Mouse (Mus musculus) megakaryocyte-erythroid progenitor cell, adult 5-6 weeks (primary cell): Measurements from ENCODE around the gene Plekhg3. TPM values are rescaled to one million over a fixed set of nuclear protein-coding genes. Genes with fewer than 3 reads are reported as not detected.

Experiments used
- ATAC-seq: replicated peaks from 2 replicates; pipeline ENCODE4 v1.8.0; 2016; ENCODE audit warnings: mild to moderate bottlenecking, inconsistent platforms; ENCODE audit not compliant: severe bottlenecking, poor library complexity, low FRiP score, low TSS enrichment
- total RNA-seq, 2 experiments: library from RNA; stranded (forward) in 1 of 2; stranded (reverse) in 1 of 2; fragments of 200-1000, 215-1000 nt in 1 of 2; fragments of >200 nt in 1 of 2; fragmentation: Nextera tagmentation in 1 of 2; gene quantifications; 2 replicates each; pipeline ENCODE4 v1.2.3; 2014 to 2017

The Plekhg3 gene
- total RNA-seq, 2 experiments from 2014 or later: 0.38 to 2.4 TPM

DNA sequence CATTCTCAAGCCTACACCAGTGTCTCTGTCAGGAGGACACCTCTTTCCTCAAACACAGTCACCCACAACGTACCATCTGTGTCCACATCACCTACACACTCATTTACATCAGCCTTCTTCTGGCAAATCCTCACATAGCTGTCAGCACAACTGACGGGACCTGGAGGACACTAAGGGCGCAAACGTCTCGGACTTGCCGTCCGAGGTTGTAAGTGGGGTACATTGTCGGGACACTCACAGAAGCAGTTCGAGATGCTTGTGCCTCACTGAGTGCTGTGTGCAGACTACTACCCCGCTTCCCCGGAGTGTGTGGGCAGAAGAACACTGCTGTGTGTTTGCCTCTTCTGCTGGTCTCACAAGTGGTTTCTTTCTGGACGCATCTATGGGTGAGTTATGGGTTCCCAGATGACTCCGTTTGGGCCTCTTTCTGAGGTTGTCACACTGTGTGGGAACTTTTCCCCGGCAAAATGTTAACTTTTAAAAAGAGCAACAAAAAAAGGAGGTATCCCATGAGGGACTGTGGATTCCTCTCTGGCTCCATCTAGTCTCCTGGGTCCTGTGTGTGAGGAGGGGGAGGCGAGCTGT, 15.2 kb downstream of the Plekhg3 start:
- no peak for ATAC-seq

DNA sequence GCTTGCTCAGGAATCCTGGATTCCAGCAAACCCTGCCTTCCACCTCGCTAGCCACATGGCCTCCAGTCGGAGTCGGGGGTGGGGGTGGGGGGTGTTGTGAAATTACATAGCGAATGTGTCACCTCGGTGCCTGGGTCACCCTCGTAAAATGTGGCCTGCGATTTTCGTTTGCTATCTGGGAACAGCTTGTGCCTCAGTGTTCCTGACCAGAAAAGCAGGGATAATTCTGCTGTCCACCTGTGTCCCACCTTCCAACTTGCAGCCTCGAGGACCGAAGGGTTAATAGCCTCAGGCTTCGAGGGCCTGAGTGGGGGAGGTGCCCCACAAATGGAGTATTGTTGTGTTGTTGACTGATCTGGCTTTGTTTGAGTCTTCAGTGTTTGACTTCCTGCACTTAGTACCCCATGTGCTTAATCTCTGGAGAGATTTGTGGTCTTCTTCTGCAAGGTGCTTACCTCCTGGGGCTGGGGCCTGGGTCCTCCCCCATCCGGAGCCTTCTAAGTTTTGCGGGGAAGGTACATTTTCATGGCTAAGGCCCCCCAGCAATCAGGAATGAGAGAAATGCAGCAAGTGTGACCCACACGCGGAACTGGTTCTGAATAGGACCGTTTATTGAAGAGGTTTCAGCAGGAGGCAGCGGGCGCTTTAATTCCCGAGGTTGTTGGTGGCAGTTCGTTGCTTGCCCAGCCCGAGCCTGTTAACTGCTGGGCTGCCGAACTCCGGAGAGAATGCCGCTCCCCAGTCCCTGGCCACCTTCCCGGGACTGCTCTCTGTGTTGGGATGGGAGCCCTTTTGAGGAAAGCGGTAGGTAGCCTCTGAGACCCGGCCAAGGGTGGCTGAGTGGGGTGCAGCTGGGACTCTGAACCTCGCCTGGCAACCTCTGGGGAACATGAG, 15.9 kb downstream of the Plekhg3 start:
- ATAC-seq: no peak

DNA sequence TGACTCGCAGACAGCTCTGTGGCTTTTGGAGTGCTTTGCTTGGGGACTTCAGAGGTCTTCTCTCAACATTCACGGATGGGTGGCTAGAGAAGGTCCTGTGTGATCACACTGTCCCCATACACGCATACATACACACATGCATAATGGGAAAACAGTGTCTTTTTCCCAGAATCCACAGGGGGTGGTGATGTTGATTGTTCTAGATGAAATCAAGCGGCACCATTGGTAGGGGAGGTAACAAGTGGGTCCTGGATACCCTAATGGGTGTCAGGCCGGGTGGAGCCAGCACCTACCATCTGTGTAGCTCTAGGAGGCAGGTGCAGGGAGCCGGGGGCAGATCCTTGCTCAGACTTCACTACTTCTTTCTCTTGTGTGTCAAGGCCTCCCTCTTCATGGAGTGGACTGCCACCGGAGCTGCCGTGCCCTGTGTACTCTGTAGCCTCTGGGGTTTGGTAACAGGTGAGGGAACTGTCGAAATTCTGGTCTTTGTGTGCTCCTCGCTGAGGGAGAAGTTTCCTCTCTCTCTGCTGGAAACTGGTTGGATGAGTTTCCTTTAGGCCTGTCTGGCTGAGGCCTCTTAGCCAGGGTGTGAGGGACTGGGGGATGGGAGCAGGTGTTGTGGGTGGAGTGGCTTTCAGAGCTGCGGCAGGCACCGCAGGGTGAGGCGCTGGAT, 16.9 kb downstream of the Plekhg3 start:
- ATAC-seq: no peak

DNA sequence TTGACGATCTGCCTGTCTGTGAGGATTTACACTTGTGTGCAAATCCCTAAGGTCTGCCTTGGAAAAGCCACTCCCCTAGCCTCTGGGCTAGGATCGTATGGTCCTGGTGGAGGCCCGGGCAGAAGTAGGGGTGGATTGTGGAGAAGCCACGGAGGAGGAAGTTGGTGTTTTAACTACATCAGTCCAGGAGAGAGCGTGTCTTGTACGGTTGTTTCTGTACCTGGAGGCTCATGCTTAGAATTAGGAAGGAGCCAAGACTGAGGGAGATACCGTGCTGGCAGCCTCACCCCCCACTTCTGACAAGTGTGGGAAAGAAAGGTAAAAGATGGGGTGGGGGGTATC, 17.4 kb downstream of the Plekhg3 start:
- ATAC-seq: no peak

DNA sequence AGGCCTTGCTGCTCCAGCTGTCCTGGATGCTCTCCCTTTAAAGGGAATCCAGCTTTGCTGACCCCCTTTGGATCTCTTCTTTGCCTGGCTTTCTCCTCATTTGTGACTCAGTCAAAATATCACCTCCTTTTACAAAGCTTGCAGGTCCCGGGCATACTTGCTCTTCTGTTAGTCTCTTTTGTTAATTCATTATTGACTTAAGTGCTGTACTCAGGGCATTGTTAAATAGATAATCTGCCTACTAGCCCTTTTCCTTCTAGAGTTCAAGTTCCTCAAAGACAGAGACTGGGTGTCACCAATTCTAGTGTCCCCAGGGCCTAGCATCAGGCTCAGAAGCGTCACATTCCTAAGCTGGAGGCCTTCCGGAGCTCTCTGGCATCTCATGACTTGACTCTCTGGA, 18.5 kb downstream of the Plekhg3 start:
- ATAC-seq: no peak

DNA sequence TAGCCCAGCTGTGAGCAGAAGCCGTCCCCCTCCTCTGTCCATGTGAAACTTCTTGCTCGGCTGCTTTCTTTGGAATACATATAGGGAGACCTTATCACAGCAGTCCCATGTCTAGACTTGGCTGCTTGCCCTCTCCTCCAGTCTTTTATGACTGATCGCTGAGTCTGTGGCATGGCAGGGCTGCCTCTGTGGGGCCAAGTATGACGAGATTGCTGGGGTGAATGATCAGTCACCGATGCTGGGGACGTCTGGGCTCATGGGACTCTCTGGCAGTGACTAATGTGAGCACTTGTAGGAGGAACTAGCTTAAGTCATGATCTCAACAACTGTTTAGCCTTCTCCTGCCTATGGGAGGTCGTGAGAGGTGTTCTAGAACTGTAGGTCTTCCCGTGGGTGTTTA, 21.6 kb downstream of the Plekhg3 start:
- ATAC-seq: 0 out of 2 replicates have a peak, but pooled peaks have one; percentile 23

DNA sequence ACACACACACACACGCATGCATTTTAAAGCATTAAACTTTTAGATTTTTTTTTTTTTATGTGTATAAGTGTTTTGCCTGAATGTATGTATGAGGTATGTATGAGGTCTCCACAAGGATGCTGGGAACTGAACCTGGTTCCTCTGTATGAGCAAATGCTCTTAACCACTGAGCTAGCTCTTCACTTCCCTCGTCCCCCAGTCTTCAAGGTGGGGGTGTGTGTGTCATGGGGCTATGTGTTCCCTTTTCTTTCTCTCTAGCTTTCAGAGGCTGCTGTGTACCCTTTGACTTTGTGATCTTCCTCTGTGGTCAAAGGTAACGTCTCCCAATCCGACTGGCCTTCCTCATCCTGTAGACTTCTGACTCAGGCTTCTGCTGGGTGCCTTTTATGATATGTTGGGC, 22.3 kb downstream of the Plekhg3 start:
- no peak for ATAC-seq

DNA sequence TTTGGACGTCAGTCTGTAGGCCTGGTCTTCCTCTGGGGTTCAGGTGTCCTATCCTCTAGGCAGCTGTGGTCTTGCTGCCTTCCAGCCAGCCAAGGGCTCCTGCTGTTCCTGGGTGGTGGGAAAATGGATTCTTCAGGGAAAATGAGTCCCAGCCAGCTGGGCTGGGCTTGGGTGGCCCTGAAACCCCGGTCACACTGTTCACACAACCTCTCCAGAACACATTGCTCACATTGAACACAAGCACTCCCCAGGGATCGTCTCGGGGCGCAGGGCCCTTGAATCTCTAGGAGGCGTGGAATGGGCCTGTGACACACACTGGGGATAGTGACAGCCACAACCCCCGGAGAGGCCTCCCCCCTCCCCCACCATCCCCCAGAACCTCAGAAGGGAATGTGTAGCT, 23.2 kb downstream of the Plekhg3 start:
- ATAC-seq: no peak

DNA sequence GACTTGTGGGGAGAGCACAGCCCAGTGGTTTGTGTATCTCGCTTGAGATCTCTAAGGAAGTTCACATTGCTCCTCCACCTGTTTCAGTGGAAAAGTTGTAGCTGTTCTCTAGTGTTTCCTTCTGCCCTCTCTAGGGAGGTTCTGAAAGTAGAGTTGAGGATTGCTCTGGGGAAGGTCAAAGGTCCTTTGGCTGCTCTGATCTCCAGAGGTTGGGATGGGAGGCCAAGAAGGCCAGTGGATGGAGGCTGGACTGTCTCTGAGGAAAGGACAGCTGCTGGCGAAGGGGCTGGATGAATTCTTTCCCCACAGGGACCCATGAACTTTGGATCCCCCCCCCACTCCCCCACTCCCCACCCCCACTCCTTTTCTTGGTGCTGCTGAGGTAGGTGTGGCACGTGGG, 23.7 kb downstream of the Plekhg3 start:
- no peak for ATAC-seq

DNA sequence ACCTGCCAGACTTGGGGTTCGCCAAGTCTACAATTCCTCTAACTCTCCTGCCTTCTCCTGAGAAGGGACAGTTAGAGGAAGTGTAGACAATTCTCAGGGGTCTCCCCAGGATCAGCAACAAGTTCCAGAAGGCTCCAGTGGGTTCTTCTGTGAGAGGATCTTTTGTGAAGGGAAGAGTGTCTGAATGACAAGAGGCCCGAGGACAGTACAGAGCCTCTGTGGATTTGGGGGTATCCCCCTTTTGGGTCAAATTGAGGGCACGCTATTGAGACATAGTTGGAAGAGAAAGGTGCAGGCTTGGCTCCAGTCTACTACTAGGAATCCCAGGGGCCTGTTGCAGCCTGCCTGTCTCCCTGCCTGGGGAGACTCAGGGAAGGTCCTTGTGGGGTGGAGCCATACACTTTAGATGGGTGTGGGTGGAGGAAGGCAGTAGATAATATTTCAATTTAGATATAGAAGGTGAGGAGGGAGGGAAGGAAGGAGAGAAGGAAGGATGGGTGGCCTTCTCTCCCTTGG, 24.2 kb downstream of the Plekhg3 start:
- no peak for ATAC-seq

DNA sequence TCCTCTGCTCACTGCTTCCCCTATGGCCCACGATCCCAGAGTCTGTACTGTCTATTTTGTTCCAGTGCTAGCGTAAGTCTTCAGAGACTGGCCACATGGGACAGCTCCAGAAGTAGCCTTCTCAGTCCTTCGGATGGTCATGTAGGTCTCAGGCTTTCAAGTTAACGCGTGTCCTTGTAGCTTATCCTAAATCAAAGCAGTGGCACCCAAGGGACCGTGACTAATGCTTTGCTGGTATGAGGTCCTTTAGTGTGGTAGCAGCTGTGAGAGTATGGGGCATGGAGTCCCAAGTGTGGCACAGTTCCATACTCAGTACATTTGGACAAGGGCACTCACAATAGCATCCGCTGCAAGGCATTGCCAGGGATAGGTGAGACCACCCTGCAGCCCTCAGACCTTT, 25.5 kb downstream of the Plekhg3 start:
- ATAC-seq: no peak

DNA sequence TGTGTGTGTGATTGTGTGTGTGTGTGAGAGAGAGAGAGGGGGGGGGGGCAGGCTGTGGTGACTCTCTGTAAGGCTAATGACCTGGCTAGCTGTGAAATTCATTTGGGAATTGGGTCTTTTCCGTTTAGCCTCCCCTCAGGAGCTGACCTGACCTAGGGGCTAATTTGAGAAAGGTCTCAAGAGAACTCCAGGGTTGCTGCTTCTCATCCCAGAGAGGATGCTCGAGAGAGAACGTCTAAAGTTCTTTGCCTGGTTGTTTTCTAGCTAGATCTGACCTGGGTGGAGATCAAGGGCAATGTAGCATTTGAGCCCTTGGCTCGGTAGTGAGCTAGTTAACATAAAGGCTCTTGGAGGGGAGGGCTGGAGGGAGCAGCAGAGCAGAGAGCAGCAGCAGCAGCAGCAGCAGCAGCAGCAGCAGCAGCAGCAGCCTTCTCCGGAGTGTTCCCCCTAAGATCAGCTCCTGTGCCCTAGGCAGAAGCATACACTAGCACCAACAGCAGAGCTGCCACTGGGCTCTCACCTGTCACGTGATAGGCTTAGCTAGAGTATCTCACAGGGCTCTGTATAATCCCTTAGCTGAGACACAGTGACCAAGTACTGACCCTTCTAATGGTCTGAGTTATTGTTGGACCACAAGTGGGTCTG, 26.2 kb downstream of the Plekhg3 start:
- ATAC-seq: no peak

DNA sequence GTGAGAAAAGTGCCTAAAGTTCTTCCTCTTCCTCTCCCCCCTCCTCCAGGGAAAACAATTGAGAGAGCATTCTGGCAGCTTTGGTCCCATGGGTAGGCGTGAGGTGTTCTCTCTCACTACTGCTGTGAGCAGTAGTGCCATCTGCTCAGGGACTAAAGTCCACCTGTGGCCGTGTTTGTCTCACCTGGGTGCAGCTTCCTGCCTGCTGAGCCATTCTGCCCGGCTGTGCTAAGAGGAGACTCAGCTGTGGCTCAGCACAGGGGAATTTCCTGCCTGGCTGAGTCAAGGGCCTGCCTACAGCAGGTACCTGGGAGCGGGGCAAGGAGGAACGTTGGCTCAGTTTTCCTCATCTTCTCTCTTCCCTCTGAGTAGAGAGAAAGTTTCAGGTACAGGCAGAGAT, 27.5 kb downstream of the Plekhg3 start:
- ATAC-seq: no peak

DNA sequence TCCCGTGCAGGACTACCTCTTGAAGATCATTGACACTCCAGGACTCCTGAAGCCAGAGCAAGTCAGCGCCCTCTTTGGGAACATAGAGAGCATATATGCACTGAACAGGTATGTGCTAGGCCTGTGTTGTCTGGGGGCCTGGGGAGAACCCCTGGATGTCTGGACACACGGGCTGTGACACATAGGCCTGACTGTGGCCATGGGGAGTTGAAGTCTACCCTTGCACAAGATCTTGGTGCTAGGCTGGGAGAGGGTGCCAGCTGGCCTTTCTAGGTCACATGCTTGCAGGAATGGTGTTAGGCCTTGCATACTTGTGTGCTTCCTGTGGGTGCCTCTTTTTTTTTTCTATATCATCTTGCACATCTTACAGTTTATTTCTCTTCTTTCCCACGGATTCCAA, 31.5 kb downstream of the Plekhg3 start:
- no peak for ATAC-seq

DNA sequence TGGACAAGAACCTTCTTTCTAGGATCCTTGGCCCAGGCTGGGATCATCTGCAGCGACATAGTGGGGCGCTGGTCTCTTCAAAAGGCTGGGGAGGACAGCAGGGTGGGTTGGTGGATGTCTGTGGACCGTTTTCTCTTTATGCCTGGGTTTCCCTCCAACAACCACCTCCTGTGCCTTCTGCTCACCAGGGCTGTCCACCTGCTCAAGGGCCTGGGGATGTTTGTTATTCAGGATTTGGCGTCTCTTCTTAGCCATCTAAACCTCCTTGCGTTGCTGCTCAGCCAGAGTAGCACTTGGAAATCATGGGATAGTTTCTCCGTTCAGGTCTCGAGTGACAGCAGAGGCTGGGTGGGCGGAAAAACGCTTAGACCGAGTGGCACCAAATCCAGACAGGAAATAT, 35.6 kb downstream of the Plekhg3 start:
- ATAC-seq: no peak

DNA sequence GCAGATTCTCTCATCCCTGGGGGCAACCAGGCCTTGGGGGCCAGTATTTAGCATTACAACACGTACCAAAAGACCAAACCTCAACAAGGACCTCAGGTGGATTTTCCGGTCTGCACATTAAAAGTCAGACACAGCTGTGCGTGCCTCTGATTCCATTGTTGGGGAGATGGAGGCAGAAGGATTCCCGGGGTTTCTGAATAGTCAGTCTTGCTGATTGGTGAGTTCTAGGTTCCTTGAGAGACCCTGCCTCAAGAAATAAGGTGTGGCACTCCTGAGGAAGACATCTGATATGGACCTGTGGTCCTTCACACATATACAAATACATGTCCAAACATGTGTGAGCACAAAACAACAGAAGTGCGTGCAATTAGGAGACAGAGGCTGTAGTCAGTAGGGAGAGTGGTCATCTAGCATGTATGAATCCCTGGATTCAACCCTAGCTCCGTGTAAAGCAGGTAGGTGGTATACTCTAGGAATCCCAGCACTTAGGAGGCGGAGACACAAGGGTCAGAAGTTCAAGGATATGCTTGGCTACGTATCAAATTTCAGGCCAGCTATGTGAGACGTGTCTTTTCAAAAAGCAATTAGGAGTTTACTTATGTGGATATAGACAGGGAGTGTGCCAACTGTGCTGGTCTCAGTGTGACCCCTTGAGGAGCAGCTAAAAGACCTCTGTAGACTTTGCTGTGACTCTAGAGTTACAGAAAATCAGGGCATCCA, 39.7 kb downstream of the Plekhg3 start:
- ATAC-seq: no peak

DNA sequence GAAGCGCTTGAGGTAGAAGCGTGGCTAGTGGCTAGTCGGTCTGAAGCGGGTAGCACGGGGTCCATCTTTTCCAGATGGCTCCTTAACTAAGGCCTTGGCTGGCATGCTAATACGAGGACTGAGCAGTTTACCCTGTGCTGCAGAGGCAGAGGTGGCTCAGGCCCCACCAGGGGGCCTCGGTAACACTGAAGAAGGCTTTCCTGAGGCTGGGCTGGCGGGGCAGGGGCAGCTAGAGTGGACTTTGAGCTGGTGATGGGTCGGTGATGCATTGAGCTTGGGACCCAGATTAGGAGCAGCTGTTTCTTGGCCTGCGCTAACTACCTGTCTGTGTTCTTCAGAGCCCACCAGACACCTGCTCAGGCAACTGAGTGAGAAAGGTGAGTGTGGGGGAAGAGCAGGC, 40.6 kb downstream of the Plekhg3 start:
- no peak for ATAC-seq

DNA sequence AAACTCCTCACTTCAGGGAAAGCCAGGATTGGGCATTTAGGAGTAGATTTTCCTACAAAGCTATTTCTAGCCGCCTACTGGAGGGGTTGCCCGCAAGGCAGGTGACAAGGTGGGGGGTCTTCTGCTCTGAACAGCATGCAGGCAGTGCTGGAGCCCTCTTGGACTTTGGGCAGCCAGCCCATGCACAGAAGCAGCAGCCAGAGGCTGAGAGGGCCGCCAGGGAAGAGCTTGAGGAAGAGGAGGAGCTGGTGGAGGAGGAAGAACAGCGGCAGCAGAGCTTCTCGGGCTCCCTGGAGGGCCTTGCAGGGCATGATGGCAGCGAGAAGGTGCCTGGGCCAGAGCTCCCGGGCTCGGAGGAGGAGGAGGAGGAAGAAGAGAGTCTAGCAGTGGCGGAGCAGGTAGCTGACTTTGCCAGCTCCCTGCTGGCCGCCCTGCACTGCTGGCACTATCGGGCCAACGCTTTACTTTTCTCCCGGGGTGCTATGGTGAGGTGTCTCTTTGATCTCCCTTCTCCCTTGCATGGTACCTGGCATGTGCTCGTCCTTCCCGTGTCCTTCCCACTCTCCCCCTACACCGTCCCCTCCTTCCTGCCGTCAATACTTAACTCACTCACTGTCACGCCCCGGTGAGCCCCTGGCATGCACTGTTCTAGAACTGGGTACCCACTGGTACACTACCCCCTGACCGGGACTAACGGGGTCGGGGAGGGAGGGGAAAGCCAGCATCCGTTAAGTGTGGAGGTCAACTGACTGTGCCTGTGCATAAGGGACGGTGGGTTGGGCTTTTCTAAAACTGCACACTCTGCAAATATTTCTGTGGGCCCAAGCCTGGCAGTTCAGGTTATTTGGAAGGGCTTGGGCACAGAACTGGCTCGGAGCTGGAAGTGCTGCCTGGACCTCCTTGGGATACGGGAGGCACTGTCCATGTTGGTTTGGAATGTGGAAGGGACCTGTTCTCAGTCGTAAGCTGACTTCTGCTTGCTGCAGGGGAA, 41.9 kb downstream of the Plekhg3 start:
- no peak for ATAC-seq
